Mouse (Mus musculus): ENCODE results near the gene Fgfr3. TPM values are rescaled to one million over a fixed set of nuclear protein-coding genes. Genes with fewer than 3 reads are reported as not detected.
A peak's percentile ranks its signal among the peaks of the same experiment; 100 is the strongest.

Fgfr3 gene
- polyA plus RNA-seq, 1 experiment from 2014 or later, result 23.9 TPM

DNA sequence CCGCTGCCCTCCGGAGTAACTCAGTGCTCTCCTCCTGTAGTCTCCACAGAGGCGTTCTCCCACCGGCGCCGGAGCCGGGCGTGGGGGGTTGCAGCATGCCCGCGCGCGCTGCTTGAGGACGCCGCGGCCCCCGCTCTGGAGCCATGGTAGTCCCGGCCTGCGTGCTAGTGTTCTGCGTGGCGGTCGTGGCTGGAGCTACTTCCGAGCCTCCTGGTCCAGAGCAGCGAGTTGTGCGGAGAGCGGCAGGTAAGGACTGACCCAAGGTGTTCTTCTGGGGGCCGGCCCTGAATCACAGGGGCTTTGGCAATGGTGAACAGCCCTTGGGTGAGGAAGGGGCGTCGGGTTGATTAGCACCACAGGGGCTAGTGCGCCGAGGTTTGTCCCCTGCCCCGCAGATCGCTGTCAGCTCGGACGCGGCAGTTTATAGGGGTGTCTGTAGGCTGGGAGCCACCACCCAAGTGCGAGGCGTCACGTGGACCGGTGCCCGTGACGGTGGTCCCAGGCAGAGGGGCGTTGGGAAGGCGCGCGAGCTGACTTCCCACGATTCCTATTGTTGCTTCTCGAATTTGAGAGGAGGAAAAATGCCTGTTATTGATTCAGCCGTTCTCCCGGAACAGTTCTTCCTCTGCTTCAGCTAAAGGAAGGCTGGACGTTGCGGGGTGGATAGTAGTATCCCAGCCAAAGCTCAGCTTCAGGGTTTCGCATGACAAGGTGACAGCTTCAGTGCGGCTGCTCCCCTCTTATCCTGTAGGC is 968 bp downstream of the Fgfr3 start:
- H3K4me1 ChIP-seq (ENCODE audit: control insufficient read depth, insufficient read depth, low read length), result peaks cover 21% of the 10 kb centered on the region

DNA sequence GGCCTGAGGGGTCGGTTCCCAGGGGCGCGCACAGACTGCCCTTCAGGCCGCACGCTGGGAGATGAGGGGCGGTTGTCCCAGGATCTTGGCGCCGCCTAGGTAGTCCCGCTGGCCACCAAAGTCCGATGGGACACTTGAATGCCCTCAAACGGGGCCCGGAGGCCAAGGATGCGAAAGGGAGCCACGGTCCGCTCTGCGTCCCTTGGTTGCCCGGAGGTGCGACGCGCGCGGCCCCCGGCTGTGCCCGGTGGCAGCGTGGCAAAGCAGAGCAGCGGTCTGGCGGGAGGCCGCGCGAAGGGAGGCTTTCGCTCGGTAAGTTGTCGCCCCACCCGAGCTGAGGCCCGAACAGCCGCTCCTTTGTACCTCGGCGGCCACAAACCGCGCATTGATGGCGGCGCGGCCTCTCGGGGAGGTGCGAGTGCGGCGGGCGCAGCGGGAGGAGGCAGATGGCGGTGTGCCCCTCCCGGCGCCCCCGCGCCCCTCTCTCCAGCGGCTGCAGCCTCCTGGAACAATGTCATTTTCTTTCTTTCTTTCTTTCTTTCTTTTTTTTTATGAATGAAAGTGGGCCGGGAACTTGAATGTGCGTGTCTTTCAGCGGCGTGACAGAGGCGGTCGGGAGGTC is 1.7 kb downstream of the Fgfr3 start:
- 0% methylated on average over 51 of the region's 61 CpGs for WGBS

More for the DNA sequence above, 968 bp downstream of the Fgfr3 start:
- H3K4me2 ChIP-seq (ENCODE audit: low read length), result peak overlapping the region; percentile 99
- H3K27me3 ChIP-seq (ENCODE audit: control insufficient read depth, insufficient read depth, low read depth, low read length), result peaks cover 20% of the 10 kb centered on the region
- H3K4me3 ChIP-seq (ENCODE audit: low read depth, low read length), result peak overlapping the region; percentile 64
- H3K9me3 ChIP-seq (replicated peaks; ENCODE audit: control insufficient read depth, low read length, poor library complexity, severe bottlenecking), result no peaks in the 10 kb centered on the region
- peak overlapping the region; percentile 50 for H3K27ac ChIP-seq (ENCODE audit: low read length)
- no peaks in the 10 kb centered on the region for H3K36me3 ChIP-seq (ENCODE audit: control insufficient read depth, insufficient read depth, low read length)
- WGBS, result under 1% methylated on average over 51 of the region's 53 CpGs
- ATAC-seq, result peak; percentile 13; the same call in 1 of the 2 replicates
- peak overlapping the region; percentile 65 for H3K9ac ChIP-seq (ENCODE audit: low read depth, low read length)

DNA sequence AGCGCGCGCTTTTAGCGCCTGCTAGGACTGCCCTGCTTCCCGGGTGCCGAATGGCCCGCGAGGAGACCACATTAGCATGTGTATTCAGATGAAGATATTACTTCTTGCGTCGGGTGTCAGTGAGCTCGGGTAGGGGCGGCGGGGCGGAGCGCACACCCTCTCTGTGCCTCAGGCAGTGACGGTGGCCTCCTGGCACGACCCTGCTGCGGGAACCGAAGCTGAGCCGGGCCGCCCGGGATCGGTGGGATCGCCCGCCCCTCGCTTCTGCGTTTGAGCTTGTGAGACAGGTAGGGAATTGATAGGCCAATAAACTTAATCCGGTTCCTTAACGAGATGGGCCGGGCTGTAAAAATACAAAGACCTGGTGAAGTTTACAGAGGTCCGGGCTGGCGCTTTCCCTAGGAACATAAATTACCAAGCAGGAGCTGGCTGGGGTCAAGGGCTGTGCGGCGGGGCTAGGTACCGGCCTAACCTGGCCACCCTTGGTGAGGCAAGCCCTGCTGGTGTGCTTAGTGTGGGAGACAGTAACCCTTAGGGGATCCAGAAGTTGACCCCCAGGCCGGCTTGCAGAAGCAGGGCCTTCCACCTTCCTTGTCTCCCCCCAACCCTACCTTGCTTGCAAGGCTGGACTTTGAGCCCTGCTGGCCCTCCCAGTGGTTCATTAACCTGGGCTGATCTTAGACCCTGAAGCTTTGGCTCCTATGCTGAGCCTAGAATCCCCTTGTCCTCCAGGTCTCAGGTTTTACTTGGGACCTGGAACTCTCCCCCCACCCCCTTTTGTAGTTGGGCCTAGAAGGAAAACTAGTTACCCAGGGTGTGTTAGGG is 2.4 kb downstream of the Fgfr3 start:
- H3K9ac ChIP-seq (ENCODE audit: low read depth, low read length), result peak overlapping the region; percentile 65
- 2% methylated on average over 36 of the region's 36 CpGs for WGBS
- H3K4me3 ChIP-seq (ENCODE audit: low read depth, low read length), result peak overlapping the region; percentile 64
- peaks cover 21% of the 10 kb centered on the region for H3K4me1 ChIP-seq (ENCODE audit: control insufficient read depth, insufficient read depth, low read length)
- H3K9me3 ChIP-seq (replicated peaks; ENCODE audit: control insufficient read depth, low read length, poor library complexity, severe bottlenecking), result no peaks in the 10 kb centered on the region
- peak overlapping the region; percentile 99 for H3K4me2 ChIP-seq (ENCODE audit: low read length)
- H3K36me3 ChIP-seq (ENCODE audit: control insufficient read depth, insufficient read depth, low read length), result no peaks in the 10 kb centered on the region
- H3K27ac ChIP-seq (ENCODE audit: low read length), result no peak overlapping the region
- peaks cover 20% of the 10 kb centered on the region for H3K27me3 ChIP-seq (ENCODE audit: control insufficient read depth, insufficient read depth, low read depth, low read length)
- ATAC-seq, result peak; percentile 18; the same call in 1 of the 2 replicates

More for the DNA sequence above, 1.7 kb downstream of the Fgfr3 start:
- Histone ChIP-seq H3K27ac (ENCODE audit: low read length) (peak overlapping the region; percentile 50), H3K9ac (ENCODE audit: low read depth, low read length) (peak overlapping the region; percentile 65), H3K36me3 (ENCODE audit: control insufficient read depth, insufficient read depth, low read length) (no peaks in the 10 kb centered on the region), H3K9me3 (replicated peaks; ENCODE audit: control insufficient read depth, low read length, poor library complexity, severe bottlenecking) (no peaks in the 10 kb centered on the region), H3K4me1 (ENCODE audit: control insufficient read depth, insufficient read depth, low read length) (peaks cover 21% of the 10 kb centered on the region), H3K27me3 (ENCODE audit: control insufficient read depth, insufficient read depth, low read depth, low read length) (peaks cover 20% of the 10 kb centered on the region), H3K4me2 (ENCODE audit: low read length) (peak overlapping the region; percentile 99), H3K4me3 (ENCODE audit: low read depth, low read length) (peak overlapping the region; percentile 64)
- ATAC-seq, result peak; percentile 22; the same call in 1 of the 2 replicates

DNA sequence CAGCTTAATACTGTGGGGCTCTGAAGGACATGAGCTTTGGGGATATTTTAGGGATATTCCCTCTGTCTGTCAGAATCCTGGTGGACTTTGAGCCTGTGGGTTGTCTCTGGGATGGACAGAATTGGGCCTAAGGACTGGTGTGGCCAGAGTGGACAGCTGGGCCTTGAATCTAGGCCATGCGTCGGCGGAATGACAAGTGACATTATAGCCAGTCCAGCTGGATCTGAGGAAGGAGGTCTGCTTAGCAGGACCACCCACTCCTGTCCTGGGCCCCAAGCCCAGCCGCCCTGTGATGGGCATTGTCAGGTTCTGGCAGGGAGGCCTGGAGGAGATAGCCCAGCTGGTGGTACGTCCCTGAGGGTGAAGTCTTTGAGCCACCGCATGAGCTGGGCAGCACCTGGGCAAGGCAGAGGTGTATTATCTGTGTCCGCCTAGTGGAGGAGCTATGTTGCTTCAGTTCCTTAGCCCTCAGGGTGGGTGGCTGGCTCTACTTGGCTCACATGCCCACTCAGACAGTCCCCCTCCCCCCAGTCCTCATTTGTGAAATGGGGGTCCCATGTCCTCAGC is 4.7 kb downstream of the Fgfr3 start:
- Histone ChIP-seq H3K27me3 (ENCODE audit: control insufficient read depth, insufficient read depth, low read depth, low read length) (peaks cover 13% of the 10 kb centered on the region), H3K4me3 (ENCODE audit: low read depth, low read length) (no peak overlapping the region), H3K36me3 (ENCODE audit: control insufficient read depth, insufficient read depth, low read length) (no peaks in the 10 kb centered on the region), H3K9ac (ENCODE audit: low read depth, low read length) (no peak overlapping the region), H3K4me2 (ENCODE audit: low read length) (peak overlapping the region; percentile 4; the same call in 1 of the 2 replicates), H3K27ac (ENCODE audit: low read length) (no peak overlapping the region), H3K4me1 (ENCODE audit: control insufficient read depth, insufficient read depth, low read length) (peaks cover 21% of the 10 kb centered on the region), H3K9me3 (replicated peaks; ENCODE audit: control insufficient read depth, low read length, poor library complexity, severe bottlenecking) (no peaks in the 10 kb centered on the region)
- no peak for ATAC-seq
- WGBS, result 74% methylated on average over 7 of the region's 7 CpGs

GRCm38 (mm10) chr5:33726891-33727290 is 5.4 kb downstream of the Fgfr3 start:
- H3K9ac ChIP-seq (ENCODE audit: low read depth, low read length), result no peak overlapping the region
- H3K9me3 ChIP-seq (replicated peaks; ENCODE audit: control insufficient read depth, low read length, poor library complexity, severe bottlenecking), result no peaks in the 10 kb centered on the region
- no peaks in the 10 kb centered on the region for H3K36me3 ChIP-seq (ENCODE audit: control insufficient read depth, insufficient read depth, low read length)
- no peak overlapping the region for H3K4me3 ChIP-seq (ENCODE audit: low read depth, low read length)
- peaks cover 14% of the 10 kb centered on the region; the same call in 1 of the 2 replicates for H3K4me1 ChIP-seq (ENCODE audit: control insufficient read depth, insufficient read depth, low read length)
- no peak overlapping the region for H3K27ac ChIP-seq (ENCODE audit: low read length)
- no peak for ATAC-seq
- peaks cover 11% of the 10 kb centered on the region for H3K27me3 ChIP-seq (ENCODE audit: control insufficient read depth, insufficient read depth, low read depth, low read length)
- WGBS, result 80% methylated on average over 1 of the region's 1 CpGs
- H3K4me2 ChIP-seq (ENCODE audit: low read length), result no peak overlapping the region

DNA sequence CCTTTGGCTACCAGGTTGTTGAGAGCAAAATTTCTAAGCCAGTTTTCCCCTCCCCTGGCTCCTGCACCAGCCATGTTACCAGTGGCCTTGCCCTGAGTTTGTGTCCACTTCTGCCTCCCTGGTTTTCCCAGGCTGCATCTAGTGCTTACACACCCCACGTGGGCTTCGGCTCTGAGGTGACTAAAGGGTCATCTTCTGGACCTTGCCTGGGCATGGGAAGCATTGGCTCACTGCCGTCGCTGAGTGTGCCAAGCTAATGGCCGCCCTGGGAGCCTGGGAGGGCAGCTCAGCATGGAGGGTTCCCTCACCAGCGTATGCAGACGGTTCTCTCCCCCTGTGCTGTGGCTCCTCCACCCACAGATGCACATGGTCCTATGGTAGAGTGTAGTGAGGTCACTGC is 7.4 kb downstream of the Fgfr3 start:
- no peak overlapping the region for H3K4me2 ChIP-seq (ENCODE audit: low read length)
- no peak for ATAC-seq
- H3K27me3 ChIP-seq (ENCODE audit: control insufficient read depth, insufficient read depth, low read depth, low read length), result peaks cover 11% of the 10 kb centered on the region
- H3K4me3 ChIP-seq (ENCODE audit: low read depth, low read length), result no peak overlapping the region
- no peak overlapping the region for H3K27ac ChIP-seq (ENCODE audit: low read length)
- no peaks in the 10 kb centered on the region for H3K9me3 ChIP-seq (replicated peaks; ENCODE audit: control insufficient read depth, low read length, poor library complexity, severe bottlenecking)
- 82% methylated on average over 7 of the region's 7 CpGs for WGBS
- no peaks in the 10 kb centered on the region for H3K36me3 ChIP-seq (ENCODE audit: control insufficient read depth, insufficient read depth, low read length)
- H3K4me1 ChIP-seq (ENCODE audit: control insufficient read depth, insufficient read depth, low read length), result no peaks in the 10 kb centered on the region
- no peak overlapping the region for H3K9ac ChIP-seq (ENCODE audit: low read depth, low read length)

- ATAC-seq, result no peak
- peaks cover 4% of the 10 kb centered on the region for H3K27me3 ChIP-seq (ENCODE audit: control insufficient read depth, insufficient read depth, low read depth, low read length)
- no peaks in the 10 kb centered on the region for H3K9me3 ChIP-seq (replicated peaks; ENCODE audit: control insufficient read depth, low read length, poor library complexity, severe bottlenecking)
- no peak overlapping the region for H3K27ac ChIP-seq (ENCODE audit: low read length)
- no peak overlapping the region for H3K4me2 ChIP-seq (ENCODE audit: low read length)
- H3K9ac ChIP-seq (ENCODE audit: low read depth, low read length), result no peak overlapping the region
- no peak overlapping the region for H3K4me3 ChIP-seq (ENCODE audit: low read depth, low read length)
- 57% methylated on average over 5 of the region's 5 CpGs for WGBS
- H3K4me1 ChIP-seq (ENCODE audit: control insufficient read depth, insufficient read depth, low read length), result no peaks in the 10 kb centered on the region
- no peaks in the 10 kb centered on the region for H3K36me3 ChIP-seq (ENCODE audit: control insufficient read depth, insufficient read depth, low read length)
Observed at GRCm38 (mm10) chr5:33730516-33730915, 9.0 kb downstream of the Fgfr3 start.

DNA sequence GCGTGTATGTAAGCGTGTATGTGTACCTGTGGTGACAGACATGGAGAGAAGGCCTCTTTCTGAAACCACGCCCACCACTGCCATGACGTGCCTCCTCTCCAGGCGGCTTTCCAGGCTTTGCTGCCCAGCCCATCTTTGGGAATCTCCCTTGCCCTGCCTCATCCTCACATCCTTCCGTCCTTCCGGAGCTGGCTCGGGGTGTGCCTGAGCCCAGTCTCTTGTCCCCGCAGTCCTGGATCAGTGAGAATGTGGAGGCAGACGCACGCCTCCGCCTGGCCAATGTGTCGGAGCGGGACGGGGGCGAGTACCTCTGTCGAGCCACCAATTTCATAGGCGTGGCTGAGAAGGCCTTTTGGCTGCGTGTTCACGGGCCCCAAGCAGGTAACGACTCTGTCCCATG is 9.6 kb downstream of the Fgfr3 start:
- peaks cover 4% of the 10 kb centered on the region for H3K27me3 ChIP-seq (ENCODE audit: control insufficient read depth, insufficient read depth, low read depth, low read length)
- no peaks in the 10 kb centered on the region for H3K4me1 ChIP-seq (ENCODE audit: control insufficient read depth, insufficient read depth, low read length)
- no peaks in the 10 kb centered on the region for H3K9me3 ChIP-seq (replicated peaks; ENCODE audit: control insufficient read depth, low read length, poor library complexity, severe bottlenecking)
- no peak overlapping the region for H3K9ac ChIP-seq (ENCODE audit: low read depth, low read length)
- no peak overlapping the region for H3K4me3 ChIP-seq (ENCODE audit: low read depth, low read length)
- no peak overlapping the region for H3K4me2 ChIP-seq (ENCODE audit: low read length)
- no peak for ATAC-seq
- no peaks in the 10 kb centered on the region for H3K36me3 ChIP-seq (ENCODE audit: control insufficient read depth, insufficient read depth, low read length)
- H3K27ac ChIP-seq (ENCODE audit: low read length), result no peak overlapping the region
- 67% methylated on average over 21 of the region's 21 CpGs for WGBS

Measured in midbrain, embryonic 16.5 days (tissue).